9 mouse cellular contexts compared by ENCODE assay signal in the genomic region with DNA sequence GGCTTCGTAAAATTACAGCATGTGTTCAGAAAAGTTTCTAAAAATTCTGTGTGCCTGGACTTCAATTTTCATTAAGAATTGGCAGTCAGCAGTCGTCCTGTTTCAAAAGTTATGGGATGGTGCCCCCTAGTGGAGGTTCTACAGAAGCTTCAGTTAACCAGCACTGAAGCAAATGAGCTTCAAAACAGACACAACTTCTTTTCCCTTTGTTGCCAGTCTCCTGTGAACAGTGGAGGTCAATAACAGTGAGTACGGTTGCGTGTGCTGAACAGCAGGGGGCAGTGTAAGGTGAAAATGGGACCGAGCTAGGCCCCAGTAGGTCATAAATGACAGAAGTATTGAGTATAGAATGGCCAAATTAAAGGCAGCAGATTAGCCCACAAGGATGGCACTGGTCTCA. TPM values are rescaled to one million over a fixed set of nuclear protein-coding genes. Genes with fewer than 3 reads are reported as not detected.
DNase-seq lines count a peak whose midpoint lies in the region; ATAC-seq lines count a peak whose summit lies in the region.
"Had no signal": no experiment of that assay in that cellular context is flagged by ENCODE, and none has a peak within 500 bp of the region (broad histone marks: within the 10 kb centered on the region; RNA-seq: fewer than 3 reads in every experiment).

No protein-coding gene starts in this region.

- peak; percentile 61 for ATAC-seq in cerebellum, adult (ENCODE audit: insufficient number of reproducible peaks, low FRiP score, low TSS enrichment)
- ATAC-seq in forebrain, embryonic 11.5 days (replicated peaks; ENCODE audit: low FRiP score): peak; percentile 66
- ATAC-seq in hindbrain, embryonic 13.5 days (ENCODE audit: low FRiP score): peak; percentile 74; the same call in 1 of the 2 replicates

- 6% methylated on average over 5 of the region's 5 CpGs for WGBS in forebrain, embryonic 11.5 days
- WGBS in hindbrain, embryonic 13.5 days: 5% methylated on average over 5 of the region's 5 CpGs

- H3K36me3 ChIP-seq in forebrain, embryonic 11.5 days (ENCODE audit: control insufficient read depth, insufficient read depth, low read length): no peaks in the 10 kb centered on the region
- H3K36me3 ChIP-seq in hindbrain, embryonic 13.5 days: no peaks in the 10 kb centered on the region

- no peak for DNase-seq in cerebellum, adult 11-12 months
- peak; percentile 73 for DNase-seq in c-Kit-positive CD71-negative TER-119-negative erythroid progenitor cells, embryonic 14.5 days (ENCODE audit: low read depth)
- DNase-seq in forebrain, embryonic 11.5 days (ENCODE audit: low spot score): no peak
- DNase-seq in layer of hippocampus, adult 9-11 months: peak; percentile 38
- DNase-seq in lung, postnatal 25 days (ENCODE audit: low spot score): peak; percentile 83
- peak; percentile 73 for DNase-seq in right cerebral cortex, postnatal 14 days

- H3K9me3 ChIP-seq in forebrain, embryonic 11.5 days (ENCODE audit: control insufficient read depth, low read length): no peaks in the 10 kb centered on the region
- H3K9me3 ChIP-seq in hindbrain, embryonic 13.5 days: no peaks in the 10 kb centered on the region

- no peak overlapping the region for H3K9ac ChIP-seq in forebrain, embryonic 11.5 days (ENCODE audit: low read length)
- no peak overlapping the region for H3K9ac ChIP-seq in hindbrain, embryonic 13.5 days

- no peak overlapping the region for H3K27ac ChIP-seq in forebrain, embryonic 11.5 days (ENCODE audit: low read depth, low read length)
- no peak overlapping the region for H3K27ac ChIP-seq in hindbrain, embryonic 13.5 days

- no peak overlapping the region for H3K4me3 ChIP-seq in forebrain, embryonic 11.5 days (ENCODE audit: low read depth, low read length)
- no peak overlapping the region for H3K4me3 ChIP-seq in hindbrain, embryonic 13.5 days
- H3K4me3 ChIP-seq: myocyte had no signal

- peaks cover 11% of the 10 kb centered on the region; the same call in 1 of the 2 replicates for H3K27me3 ChIP-seq in forebrain, embryonic 11.5 days (ENCODE audit: control insufficient read depth, insufficient read depth, low read length)
- peaks cover 39% of the 10 kb centered on the region for H3K27me3 ChIP-seq in hindbrain, embryonic 13.5 days

- no peaks in the 10 kb centered on the region for H3K4me1 ChIP-seq in forebrain, embryonic 11.5 days (replicated peaks; ENCODE audit: control insufficient read depth, insufficient read depth, low read length)
- H3K4me1 ChIP-seq in hindbrain, embryonic 13.5 days (replicated peaks): no peaks in the 10 kb centered on the region

- no peak overlapping the region for H3K4me2 ChIP-seq in forebrain, embryonic 11.5 days (ENCODE audit: low read depth, low read length, severe bottlenecking)
- no peak overlapping the region for H3K4me2 ChIP-seq in hindbrain, embryonic 13.5 days

RNA-seq across cellular contexts. Expression of gene Tmem30b, which starts 8.0 kb away (rescaled TPM):
- polyA plus RNA-seq in forebrain, embryonic 11.5 days (2014; fragmentation: Nextera tagmentation; extraction: Ambion mirVana): 2.4 and 3.4 TPM in 2 replicates
- polyA plus RNA-seq in hindbrain, embryonic 13.5 days (2015; fragmentation: Nextera tagmentation; extraction: Ambion mirVana): 0.39 and 0.84 TPM in 2 replicates
- polyA plus RNA-seq: myocyte had no signal

RNA-seq across cellular contexts. Expression of gene Prkch, which starts 30.4 kb away (rescaled TPM):
- polyA plus RNA-seq in forebrain, embryonic 11.5 days (2014; fragmentation: Nextera tagmentation; extraction: Ambion mirVana): 5.6 and 6.9 TPM in 2 replicates
- polyA plus RNA-seq in hindbrain, embryonic 13.5 days (2015; fragmentation: Nextera tagmentation; extraction: Ambion mirVana): 5.6 and 6.5 TPM in 2 replicates

Comparison
In these comparisons a context has a peak if more than half of its experiments do, and no peak if none do; other contexts are left out.
1. DNase-seq: peak in c-Kit-positive CD71-negative TER-119-negative erythroid progenitor cells, embryonic 14.5 days (single experiment), layer of hippocampus, adult 9-11 months (single experiment), lung, postnatal 25 days (single experiment) and right cerebral cortex, postnatal 14 days (single experiment); none in cerebellum, adult 11-12 months (single experiment) and forebrain, embryonic 11.5 days (single experiment).
2. Peak in every context shown above with its lines, with median percentiles within 50 percentile points of each other: ATAC-seq.